Mouse (Mus musculus): Measurements from ENCODE around the gene Fmr1.

- TF ChIP-seq CTCF (IDR thresholded peaks at IDR 0.05; ENCODE audit: borderline replicate concordance, insufficient read depth, low read depth, low read length): no peak
- TF ChIP-seq POLR2A (IDR thresholded peaks at IDR 0.05; ENCODE audit: borderline replicate concordance, insufficient read depth, low read length): no peak
Observed at GRCm38 (mm10) chrX:68645154-68645919, 33.0 kb upstream of the Fmr1 start.

Measured in cerebellum, adult 2 months (tissue).